22 mouse cellular contexts compared by ENCODE assay signal in genomic region chr8:47369044-47369769, GRCm38 (mm10).
A peak's percentile ranks its signal among the peaks of the same experiment; 100 is the strongest.
DNase-seq lines count a peak whose midpoint lies in the region; ATAC-seq lines count a peak whose summit lies in the region.
"Had no signal": no experiment of that assay in that cellular context is flagged by ENCODE, and none has a peak within 500 bp of the region (broad histone marks: within the 10 kb centered on the region; RNA-seq: fewer than 3 reads in every experiment).

No protein-coding gene starts in this region.

- H3K27me3 ChIP-seq in forebrain, embryonic 15.5 days: no peaks in the 10 kb centered on the region
- H3K27me3 ChIP-seq in limb, embryonic 10.5 days (ENCODE audit: low read depth, poor library complexity, severe bottlenecking): no peaks in the 10 kb centered on the region
- no peaks in the 10 kb centered on the region for H3K27me3 ChIP-seq in liver, embryonic 12.5 days (replicated peaks)
- H3K27me3 ChIP-seq: embryonic facial prominence, embryonic 15.5 days; hindbrain, embryonic 12.5 days; midbrain, embryonic 12.5 days had no signal

- DNase-seq in kidney, adult 9 months: peak; percentile 13
- DNase-seq in kidney, postnatal 4 days: no peak
- no peak for DNase-seq in limb, embryonic 10.5 days (ENCODE audit: low spot score)
- DNase-seq in right cerebral cortex, postnatal 14 days: no peak
- DNase-seq in gastrocnemius, postnatal 4 days (ENCODE audit: low spot score in 2 of 2): no peak
- DNase-seq: adrenal gland, postnatal 36 days; cerebellum, adult 11 months; cerebellum, postnatal 14 days; gastrocnemius, postnatal 25 days; heart, adult 2 months; heart, postnatal 14 days; kidney, postnatal 25 days; lung, adult 2 months; lung, postnatal 14 days had no signal

- no peak for ATAC-seq in forebrain, embryonic 15.5 days (replicated peaks)
- no peak for ATAC-seq in liver, embryonic 12.5 days
- ATAC-seq: CD4-positive, CD25-positive, alpha-beta regulatory T cell, adult 4 months had no signal

- H3K4me3 ChIP-seq in forebrain, embryonic 15.5 days: no peak overlapping the region
- H3K4me3 ChIP-seq in limb, embryonic 10.5 days: no peak overlapping the region
- H3K4me3 ChIP-seq in liver, embryonic 12.5 days: no peak overlapping the region
- H3K4me3 ChIP-seq: embryonic facial prominence, embryonic 15.5 days; heart, adult 2 months; heart, embryonic 13.5 days; hindbrain, embryonic 12.5 days; midbrain, embryonic 12.5 days had no signal

- no peaks in the 10 kb centered on the region for H3K36me3 ChIP-seq in forebrain, embryonic 15.5 days
- no peaks in the 10 kb centered on the region for H3K36me3 ChIP-seq in limb, embryonic 10.5 days
- no peaks in the 10 kb centered on the region for H3K36me3 ChIP-seq in liver, embryonic 12.5 days
- H3K36me3 ChIP-seq: embryonic facial prominence, embryonic 15.5 days; heart, embryonic 13.5 days; hindbrain, embryonic 12.5 days; midbrain, embryonic 12.5 days had no signal

- no peak overlapping the region for H3K27ac ChIP-seq in forebrain, embryonic 15.5 days (replicated peaks)
- peak overlapping the region; percentile 15 for H3K27ac ChIP-seq in limb, embryonic 10.5 days
- H3K27ac ChIP-seq in liver, embryonic 12.5 days: no peak overlapping the region
- H3K27ac ChIP-seq: embryonic facial prominence, embryonic 15.5 days; heart, adult 2 months; heart, embryonic 13.5 days; hindbrain, embryonic 12.5 days; midbrain, embryonic 12.5 days had no signal

- peak overlapping the region; percentile 9; the same call in 1 of the 2 replicates for H3K4me2 ChIP-seq in forebrain, embryonic 15.5 days (replicated peaks)
- no peak overlapping the region for H3K4me2 ChIP-seq in liver, embryonic 12.5 days
- H3K4me2 ChIP-seq: embryonic facial prominence, embryonic 15.5 days; heart, embryonic 13.5 days; hindbrain, embryonic 12.5 days; liver, embryonic 11.5 days; midbrain, embryonic 12.5 days had no signal

- H3K9me3 ChIP-seq in forebrain, embryonic 15.5 days: no peaks in the 10 kb centered on the region
- H3K9me3 ChIP-seq in limb, embryonic 10.5 days (replicated peaks): no peaks in the 10 kb centered on the region
- no peaks in the 10 kb centered on the region for H3K9me3 ChIP-seq in liver, embryonic 12.5 days (replicated peaks)
- H3K9me3 ChIP-seq: embryonic facial prominence, embryonic 15.5 days; hindbrain, embryonic 12.5 days; midbrain, embryonic 12.5 days had no signal

- 43% methylated on average over 16 of the region's 16 CpGs for WGBS in forebrain, embryonic 15.5 days
- whole genome bisulfite sequencing in limb, embryonic 10.5 days: 50% methylated on average over 16 of the region's 16 CpGs
- 73% methylated on average over 16 of the region's 16 CpGs for WGBS in liver, embryonic 12.5 days (ENCODE audit: insufficient replicate concordance)

- H3K9ac ChIP-seq in forebrain, embryonic 15.5 days (replicated peaks): no peak overlapping the region
- H3K9ac ChIP-seq in liver, embryonic 12.5 days: no peak overlapping the region
- H3K9ac ChIP-seq: embryonic facial prominence, embryonic 15.5 days; heart, embryonic 13.5 days; hindbrain, embryonic 12.5 days; midbrain, embryonic 12.5 days had no signal

- H3K4me1 ChIP-seq in forebrain, embryonic 15.5 days: peaks cover 20% of the 10 kb centered on the region
- H3K4me1 ChIP-seq in limb, embryonic 10.5 days: peaks cover 37% of the 10 kb centered on the region
- H3K4me1 ChIP-seq in liver, embryonic 12.5 days: no peaks in the 10 kb centered on the region
